Mouse (Mus musculus): Measurements from ENCODE around the gene Hyal3.
A peak's percentile ranks its signal among the peaks of the same experiment; 100 is the strongest.

Hyal3 gene

GRCm38 (mm10) chr9:107580501-107581317, at the start of gene Hyal3:
Gene Hyal3 (plus strand): TSS chr9:107580818.
- DNase-seq = peak; percentile 94

DNA sequence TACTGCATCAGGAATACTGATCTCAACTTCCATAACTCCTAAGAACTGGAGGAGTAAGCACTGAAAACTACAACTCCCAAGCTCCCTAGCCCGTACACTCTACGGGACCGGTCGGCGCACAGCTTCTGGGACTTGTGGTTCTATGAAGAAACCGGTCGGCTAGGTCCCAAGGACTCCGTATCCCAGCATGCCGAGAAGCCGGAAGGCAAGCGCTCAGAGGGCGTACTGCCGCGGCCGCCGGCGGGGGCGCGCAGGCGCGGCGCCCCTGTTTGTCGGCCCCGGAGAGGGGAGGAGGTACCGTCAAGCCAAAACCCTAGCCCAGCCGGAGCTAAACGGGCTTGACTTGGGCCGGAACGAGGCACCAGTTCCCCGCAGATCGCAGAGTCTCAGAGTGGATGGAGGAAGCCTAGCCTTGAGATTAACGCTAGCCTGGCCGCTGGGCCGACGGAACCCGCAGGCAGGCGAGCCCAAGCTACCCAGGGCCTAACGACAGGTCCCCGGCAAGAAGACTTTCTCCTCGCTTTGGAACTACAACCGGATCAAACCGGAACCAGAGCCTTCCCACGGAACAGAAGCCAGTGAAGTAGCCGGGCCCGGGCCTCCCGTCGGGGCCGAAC, 46.7 kb upstream of the Hyal3 start, which contains the start of gene Tmem115:
Gene Tmem115 (plus strand): TSS at position 155 of the 617 bp plus-strand sequence.
- DNase-seq = peak; percentile 95

DNA sequence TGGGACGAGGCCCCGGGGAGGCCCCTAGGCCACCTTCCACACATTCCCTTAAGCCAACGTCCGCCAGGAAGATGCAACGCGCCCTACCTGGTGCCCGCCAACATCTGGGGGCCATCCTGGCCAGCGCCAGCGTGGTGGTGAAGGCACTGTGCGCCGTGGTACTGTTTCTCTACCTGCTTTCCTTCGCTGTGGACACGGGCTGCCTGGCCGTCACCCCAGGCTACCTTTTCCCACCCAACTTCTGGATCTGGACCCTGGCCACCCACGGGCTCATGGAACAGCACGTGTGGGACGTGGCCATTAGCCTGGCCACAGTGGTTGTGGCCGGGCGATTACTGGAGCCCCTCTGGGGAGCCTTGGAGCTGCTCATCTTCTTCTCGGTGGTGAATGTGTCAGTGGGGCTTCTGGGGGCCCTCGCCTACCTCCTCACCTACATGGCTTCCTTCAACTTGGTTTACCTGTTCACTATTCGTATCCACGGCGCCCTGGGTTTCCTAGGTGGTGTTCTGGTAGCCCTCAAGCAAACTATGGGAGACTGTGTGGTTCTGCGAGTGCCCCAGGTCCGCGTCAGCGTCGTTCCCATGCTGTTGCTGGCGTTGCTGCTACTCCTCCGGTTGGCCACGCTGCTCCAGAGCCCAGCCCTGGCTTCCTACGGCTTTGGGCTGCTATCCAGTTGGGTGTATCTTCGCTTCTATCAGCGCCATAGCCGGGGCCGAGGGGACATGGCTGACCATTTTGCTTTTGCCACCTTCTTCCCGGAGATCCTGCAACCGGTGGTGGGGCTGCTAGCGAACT, 46.0 kb upstream of the Hyal3 start:
- peak; percentile 60 for DNase-seq

DNA sequence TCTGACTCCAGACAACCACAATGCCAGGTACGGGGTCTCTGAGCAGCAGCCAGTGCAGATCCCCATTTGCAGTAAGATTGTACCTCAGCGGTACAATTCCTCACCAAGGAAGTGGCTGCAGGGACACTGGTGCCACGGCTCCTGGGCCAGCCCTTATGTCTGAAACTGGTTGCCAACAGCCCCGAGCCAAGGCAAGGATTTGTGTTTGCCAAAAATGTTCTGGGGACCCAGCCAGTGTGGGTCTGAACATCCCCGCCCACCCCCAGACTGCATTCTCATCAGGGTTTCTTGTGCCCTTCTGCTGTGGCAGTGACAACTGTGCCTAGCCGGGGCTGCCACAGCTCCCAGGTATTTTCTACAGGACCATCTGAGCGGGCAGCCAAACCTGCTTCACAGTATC, 42.4 kb upstream of the Hyal3 start:
- DNase-seq = no peak

DNA sequence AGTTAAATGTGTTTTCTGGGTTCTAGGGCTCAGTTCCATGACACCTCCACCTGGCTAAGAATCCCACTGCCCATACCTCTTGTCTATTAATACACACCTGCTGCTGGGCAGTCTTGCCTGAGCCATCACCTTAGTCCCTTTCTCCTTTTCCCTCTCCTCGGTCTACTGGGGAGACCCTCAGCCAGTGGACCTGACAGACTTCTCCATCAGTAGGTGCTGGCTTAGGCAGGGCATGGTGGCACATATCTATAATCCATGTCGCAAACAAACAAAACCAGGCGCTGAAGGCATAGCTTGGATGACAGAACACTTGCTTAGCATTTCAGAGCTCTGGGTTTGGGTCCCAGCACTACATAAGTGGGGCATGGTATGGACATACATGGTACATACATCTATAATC, 41.9 kb upstream of the Hyal3 start:
- DNase-seq = no peak

- DNase-seq = no peak
Measured at GRCm38 (mm10) chr9:107539940-107540339, 40.7 kb upstream of the Hyal3 start.

- DNase-seq = no peak
Measured at GRCm38 (mm10) chr9:107540420-107540819, 40.2 kb upstream of the Hyal3 start.

GRCm38 (mm10) chr9:107541005-107541404, 39.6 kb upstream of the Hyal3 start:
- DNase-seq = no peak

GRCm38 (mm10) chr9:107541474-107542351, 38.9 kb upstream of the Hyal3 start, which contains the start of the genes Cyb561d2 and Nprl2:
Gene Cyb561d2 (minus strand): TSS chr9:107542193.
Gene Nprl2 (plus strand): TSS chr9:107542226.
- DNase-seq = peak; percentile 96

DNA sequence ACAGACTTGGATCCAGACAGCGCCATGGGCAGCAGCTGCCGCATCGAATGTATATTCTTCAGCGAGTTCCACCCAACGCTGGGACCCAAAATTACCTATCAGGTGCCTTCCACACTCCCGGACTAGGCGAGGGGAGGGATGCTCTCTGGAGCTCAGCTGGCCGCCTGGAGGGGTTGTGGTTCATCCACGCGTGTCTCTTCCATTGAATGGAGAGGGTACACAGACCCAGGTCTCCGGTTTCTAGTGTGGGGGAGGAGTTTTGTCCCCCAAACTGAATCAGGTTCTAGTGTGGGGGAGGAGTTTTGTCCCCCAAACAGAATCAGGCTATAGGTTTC, 38.3 kb upstream of the Hyal3 start:
- DNase-seq = no peak

- no peak for DNase-seq
Measured at GRCm38 (mm10) chr9:107542721-107543120, 37.9 kb upstream of the Hyal3 start.

DNA sequence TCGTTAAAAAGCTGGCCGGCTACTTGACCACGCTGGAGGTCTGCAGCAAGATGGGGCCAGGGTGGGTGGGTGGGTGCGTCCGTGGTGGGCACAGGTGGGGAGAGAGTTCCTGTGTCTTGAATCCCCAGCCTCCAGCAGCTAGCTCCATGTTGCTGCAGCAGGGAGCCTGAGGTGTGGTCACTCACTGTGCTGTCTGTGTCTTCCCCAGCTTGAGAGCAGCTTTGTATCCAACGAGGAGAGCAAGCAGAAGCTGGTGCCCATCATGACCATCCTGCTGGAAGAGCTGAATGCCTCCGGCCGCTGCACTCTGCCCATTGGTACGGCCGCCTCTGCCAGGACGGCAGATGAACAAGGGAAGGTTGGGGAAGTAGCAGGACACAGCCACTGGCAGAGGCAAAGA, 37.3 kb upstream of the Hyal3 start:
- no peak for DNase-seq

- DNase-seq = no peak
Measured at GRCm38 (mm10) chr9:107544196-107544700, 36.4 kb upstream of the Hyal3 start.

- DNase-seq = no peak
Measured at GRCm38 (mm10) chr9:107544729-107545128, 35.9 kb upstream of the Hyal3 start.

- no peak for DNase-seq
Measured at GRCm38 (mm10) chr9:107545199-107545598, 35.4 kb upstream of the Hyal3 start.

- peak; percentile 86 for DNase-seq
Measured at GRCm38 (mm10) chr9:107545602-107546001, 35.0 kb upstream of the Hyal3 start.

DNA sequence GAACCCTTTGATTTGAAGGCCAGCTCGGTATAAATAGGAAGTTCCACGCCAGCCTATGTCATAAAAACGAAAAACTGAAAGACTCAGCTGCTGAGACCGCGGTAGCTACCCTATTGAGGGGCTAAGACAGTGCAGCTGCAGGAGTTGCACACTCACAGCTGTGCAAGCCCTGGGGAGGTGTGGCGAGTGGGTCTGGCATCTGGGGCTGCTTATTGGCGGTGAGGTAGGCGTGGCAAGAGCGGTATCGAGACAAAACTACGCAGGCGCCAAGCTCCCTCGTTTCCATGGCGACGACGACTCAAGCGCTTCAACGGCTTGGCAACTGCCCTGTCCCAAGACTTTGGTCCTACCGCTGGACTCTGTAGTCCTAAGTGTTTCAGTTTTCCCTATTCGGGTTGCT, 33.6 kb upstream of the Hyal3 start, which contains the start of gene Zmynd10:
Gene Zmynd10 (plus strand): TSS at position 273 of the 400 bp plus-strand sequence.
- peak; percentile 96 for DNase-seq

DNA sequence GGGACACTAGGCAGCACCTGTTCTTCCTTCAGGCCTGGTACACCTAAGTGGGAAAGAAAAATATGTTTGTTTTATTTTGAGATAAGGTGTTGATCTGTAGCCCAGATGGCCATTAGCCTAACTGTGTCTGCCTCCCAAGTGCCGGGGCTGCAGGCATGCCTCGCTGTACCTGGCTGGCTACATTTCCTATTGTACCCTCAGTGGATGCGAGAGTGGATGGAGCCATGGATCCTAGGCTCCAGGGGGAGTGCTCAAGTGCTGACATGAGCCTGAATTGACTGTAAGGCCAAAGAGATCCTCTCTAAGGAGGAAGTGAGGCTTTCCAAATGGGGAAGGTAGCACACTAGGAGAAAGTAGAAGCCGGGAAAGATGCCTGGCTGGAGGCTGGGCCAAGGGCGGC, 32.7 kb upstream of the Hyal3 start:
- no peak for DNase-seq

DNA sequence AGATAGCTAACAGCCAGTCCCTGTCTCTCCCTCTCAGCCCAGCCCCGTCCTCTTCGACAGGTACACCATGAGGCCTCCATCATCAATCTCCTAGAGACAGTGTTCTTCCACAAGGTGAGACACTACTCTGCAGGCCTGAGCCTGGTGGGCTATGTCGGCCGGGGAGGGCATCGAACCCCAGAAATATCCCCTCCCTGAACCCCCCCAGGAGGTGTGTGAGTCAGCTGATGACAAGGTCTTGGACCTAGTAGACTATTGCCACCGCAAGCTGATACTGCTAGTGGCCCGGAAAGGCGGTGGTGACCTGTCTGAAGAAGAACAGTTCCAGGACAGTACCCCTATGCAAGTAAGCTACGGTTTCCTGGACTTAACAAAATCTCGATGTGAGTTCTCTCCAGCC, 31.8 kb upstream of the Hyal3 start:
- DNase-seq = no peak

- DNase-seq = no peak
Measured at GRCm38 (mm10) chr9:107549297-107550074, 31.1 kb upstream of the Hyal3 start.

DNA sequence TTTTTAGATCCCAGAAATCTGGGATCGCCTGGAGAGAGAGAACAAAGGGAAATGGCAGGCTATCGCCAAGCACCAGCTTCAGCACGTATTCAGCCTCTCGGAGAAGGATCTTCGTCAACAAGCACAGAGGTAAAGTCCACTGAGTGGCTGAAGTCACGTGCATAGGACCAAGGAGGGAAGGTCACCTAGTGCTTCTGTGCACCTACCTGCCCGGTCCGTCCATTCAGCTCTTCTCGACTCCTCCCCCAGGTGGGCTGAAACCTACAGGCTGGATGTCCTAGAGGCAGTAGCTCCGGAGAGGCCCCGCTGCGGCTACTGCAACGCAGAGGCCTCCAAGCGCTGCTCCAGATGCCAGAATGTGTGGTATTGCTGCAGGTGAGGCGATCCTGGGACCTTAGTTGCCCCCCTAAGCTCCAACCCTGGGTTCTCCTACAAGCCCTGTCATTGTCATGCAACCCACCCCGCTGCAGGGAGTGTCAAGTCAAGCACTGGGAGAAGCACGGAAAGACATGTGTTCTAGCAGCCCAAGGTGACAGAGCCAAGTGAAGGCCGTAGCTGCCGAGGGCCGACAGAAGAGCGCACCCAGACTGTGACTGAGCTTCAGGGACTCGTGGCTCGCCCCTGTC, 30.0 kb upstream of the Hyal3 start:
- DNase-seq = peak; percentile 75

Measured in kidney, postnatal 10 days (tissue).